Mouse (Mus musculus): ENCODE measurements around the gene Plcd3.

The Plcd3 gene

GRCm38 (mm10) chr11:103101481-103101865 is at the start of gene Plcd3, which contains the start of gene Acbd4:
Gene Plcd3 (minus strand): TSS chr11:103101658.
Gene Acbd4 (plus strand): TSS chr11:103101682.
- peak; percentile 83 to 89 for DNase-seq (ENCODE audit: low spot score in 2 of 2)

GRCm38 (mm10) chr11:103149771-103150170 is 48.3 kb upstream of the Plcd3 start:
- DNase-seq (ENCODE audit: low spot score in 2 of 2) = no peak

- DNase-seq (ENCODE audit: low spot score in 2 of 2) = no peak
Measured at GRCm38 (mm10) chr11:103147766-103148165, 46.3 kb upstream of the Plcd3 start.

GRCm38 (mm10) chr11:103146386-103146785 is 44.9 kb upstream of the Plcd3 start:
- no peak for DNase-seq (ENCODE audit: low spot score in 2 of 2)

GRCm38 (mm10) chr11:103144309-103145285 is 43.1 kb upstream of the Plcd3 start:
- peak in 1 of 2 experiments; percentile 47 for DNase-seq (ENCODE audit: low spot score in 2 of 2)

- peak in 1 of 2 experiments; percentile 61 for DNase-seq (ENCODE audit: low spot score in 2 of 2)
Measured at GRCm38 (mm10) chr11:103142441-103143182, 41.2 kb upstream of the Plcd3 start.

GRCm38 (mm10) chr11:103141944-103142255 is 40.4 kb upstream of the Plcd3 start:
- no peak for DNase-seq (ENCODE audit: low spot score in 2 of 2)

- DNase-seq (ENCODE audit: low spot score in 2 of 2) = peak; percentile 67 to 73
Measured at GRCm38 (mm10) chr11:103141101-103141943, 39.9 kb upstream of the Plcd3 start.

- peak in 1 of 2 experiments; percentile 50 for DNase-seq (ENCODE audit: low spot score in 2 of 2)
Measured at GRCm38 (mm10) chr11:103140763-103141100, 39.3 kb upstream of the Plcd3 start.

- DNase-seq (ENCODE audit: low spot score in 2 of 2) = no peak
Measured at GRCm38 (mm10) chr11:103139951-103140762, 38.7 kb upstream of the Plcd3 start.

- DNase-seq (ENCODE audit: low spot score in 2 of 2) = no peak
Measured at GRCm38 (mm10) chr11:103136039-103136577, 34.6 kb upstream of the Plcd3 start.

- DNase-seq (ENCODE audit: low spot score in 2 of 2) = no peak
Measured at GRCm38 (mm10) chr11:103134221-103134620, 32.8 kb upstream of the Plcd3 start.

GRCm38 (mm10) chr11:103133456-103134185 is 32.2 kb upstream of the Plcd3 start:
- DNase-seq (ENCODE audit: low spot score in 2 of 2) = no peak

GRCm38 (mm10) chr11:103132576-103133455 is 31.4 kb upstream of the Plcd3 start:
- DNase-seq (ENCODE audit: low spot score in 2 of 2) = peak; percentile 100

GRCm38 (mm10) chr11:103131701-103132575 is 30.5 kb upstream of the Plcd3 start, which contains the start of gene Hexim2:
Gene Hexim2 (plus strand): TSS chr11:103132429.
- DNase-seq (ENCODE audit: low spot score in 2 of 2) = peak; percentile 51 to 68

GRCm38 (mm10) chr11:103120315-103120714 is 18.9 kb upstream of the Plcd3 start:
- DNase-seq (ENCODE audit: low spot score in 2 of 2) = no peak

GRCm38 (mm10) chr11:103119609-103120008 is 18.2 kb upstream of the Plcd3 start:
- no peak for DNase-seq (ENCODE audit: low spot score in 2 of 2)

- no peak for DNase-seq (ENCODE audit: low spot score in 2 of 2)
Measured at GRCm38 (mm10) chr11:103118866-103119265, 17.4 kb upstream of the Plcd3 start.
